In the genomic region with DNA sequence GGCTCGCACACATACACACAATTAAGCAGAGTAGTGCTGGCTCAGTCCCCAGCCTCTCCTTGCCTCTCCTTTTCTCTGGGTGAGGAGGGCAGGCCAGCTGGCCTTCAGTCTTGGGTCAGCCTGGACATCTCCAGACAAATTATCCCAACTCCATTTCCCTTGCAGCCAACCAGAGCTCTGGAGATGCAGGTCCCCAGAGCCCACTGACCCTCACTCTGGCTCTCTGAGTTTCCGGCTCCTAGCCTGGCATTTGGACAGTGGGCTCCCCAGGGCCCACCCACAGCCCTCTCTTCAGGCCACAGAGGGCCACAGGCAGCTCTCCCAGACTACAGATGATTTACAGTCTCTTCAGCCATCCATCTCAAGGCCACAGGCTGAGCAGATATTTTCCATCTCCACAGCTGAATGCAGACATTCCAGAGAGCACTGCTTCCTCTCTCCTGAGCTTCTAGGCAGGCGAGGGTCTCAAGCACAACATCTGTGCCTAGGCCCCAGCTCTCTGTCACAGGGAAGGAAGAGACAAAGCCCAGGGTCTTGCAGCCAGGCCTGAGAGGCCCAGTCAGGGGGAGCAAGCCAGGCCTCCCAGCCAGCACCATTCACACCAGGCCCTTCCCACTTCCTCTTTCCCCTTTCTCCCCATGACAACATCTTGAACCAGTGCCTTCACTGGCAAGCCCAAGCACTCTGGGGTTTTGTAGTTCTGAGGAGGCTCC, we compare ENCODE assay signal across 8 mouse cellular contexts. TPM values are rescaled to one million over a fixed set of nuclear protein-coding genes. Genes with fewer than 3 reads are reported as not detected.
DNase-seq lines count a peak whose midpoint lies in the region; ATAC-seq lines count a peak whose summit lies in the region.

No protein-coding gene starts in this region.

- peak overlapping the region; percentile 75 for H3K27ac ChIP-seq in hindbrain, embryonic 14.5 days
- peak overlapping the region; percentile 96 for H3K27ac ChIP-seq in limb, embryonic 13.5 days
- H3K27ac ChIP-seq in midbrain, embryonic 15.5 days = peak overlapping the region; percentile 65

- no peaks in the 10 kb centered on the region for H3K27me3 ChIP-seq in hindbrain, embryonic 14.5 days (ENCODE audit: control insufficient read depth, insufficient read depth, low read length)
- H3K27me3 ChIP-seq in limb, embryonic 13.5 days = no peaks in the 10 kb centered on the region
- no peaks in the 10 kb centered on the region for H3K27me3 ChIP-seq in midbrain, embryonic 15.5 days (replicated peaks)

- H3K4me1 ChIP-seq in hindbrain, embryonic 14.5 days (replicated peaks; ENCODE audit: control insufficient read depth, insufficient read depth, low read length) = peaks cover 20% of the 10 kb centered on the region
- peaks cover 52% of the 10 kb centered on the region for H3K4me1 ChIP-seq in limb, embryonic 13.5 days
- H3K4me1 ChIP-seq in midbrain, embryonic 15.5 days = peaks cover 19% of the 10 kb centered on the region

- DNase-seq in cerebellum, adult 9-11 months = peak; percentile 40
- DNase-seq in cerebellum, adult 8-10 months = no peak
- DNase-seq in embryo, embryonic 10.5 days (ENCODE audit: low spot score) = peak; percentile 82
- DNase-seq in gastrocnemius, postnatal 10 days = peak; percentile 68
- peak; percentile 70 for DNase-seq in hindbrain, embryonic 14.5 days (ENCODE audit: low spot score)
- DNase-seq in urinary bladder, postnatal 25 days (ENCODE audit: low spot score) = peak; percentile 48

- WGBS in hindbrain, embryonic 14.5 days = 34% methylated on average over 3 of the region's 3 CpGs
- WGBS in limb, embryonic 13.5 days = 41% methylated on average over 3 of the region's 3 CpGs
- 41% methylated on average over 3 of the region's 3 CpGs for WGBS in midbrain, embryonic 15.5 days

- H3K4me3 ChIP-seq in hindbrain, embryonic 14.5 days (replicated peaks; ENCODE audit: low read length) = no peak overlapping the region
- H3K4me3 ChIP-seq in limb, embryonic 13.5 days = no peak overlapping the region
- no peak overlapping the region for H3K4me3 ChIP-seq in midbrain, embryonic 15.5 days

- H3K9me3 ChIP-seq in hindbrain, embryonic 14.5 days (ENCODE audit: control insufficient read depth, low read length) = no peaks in the 10 kb centered on the region
- no peaks in the 10 kb centered on the region for H3K9me3 ChIP-seq in limb, embryonic 13.5 days
- no peaks in the 10 kb centered on the region for H3K9me3 ChIP-seq in midbrain, embryonic 15.5 days

- H3K4me2 ChIP-seq in hindbrain, embryonic 14.5 days (replicated peaks) = no peak overlapping the region; the same call in 1 of the 2 replicates
- H3K4me2 ChIP-seq in limb, embryonic 13.5 days (replicated peaks) = peak overlapping the region; percentile 53
- no peak overlapping the region for H3K4me2 ChIP-seq in midbrain, embryonic 15.5 days

- ATAC-seq in hindbrain, embryonic 14.5 days (ENCODE audit: low FRiP score) = peak; percentile 88
- peak; percentile 89 for ATAC-seq in limb, embryonic 13.5 days (ENCODE audit: low FRiP score, low read depth)
- peak; percentile 77 for ATAC-seq in midbrain, embryonic 15.5 days (replicated peaks)

- no peaks in the 10 kb centered on the region for H3K36me3 ChIP-seq in hindbrain, embryonic 14.5 days (replicated peaks; ENCODE audit: control insufficient read depth, insufficient read depth)
- peaks cover 21% of the 10 kb centered on the region for H3K36me3 ChIP-seq in limb, embryonic 13.5 days
- H3K36me3 ChIP-seq in midbrain, embryonic 15.5 days (replicated peaks) = no peaks in the 10 kb centered on the region

- H3K9ac ChIP-seq in hindbrain, embryonic 14.5 days = 0 out of 2 replicates have a peak overlapping the region, but pooled peaks have one; percentile 5
- H3K9ac ChIP-seq in limb, embryonic 13.5 days = peak overlapping the region; percentile 60
- peak overlapping the region; percentile 20; the same call in 1 of the 2 replicates for H3K9ac ChIP-seq in midbrain, embryonic 15.5 days

RNA-seq across cellular contexts. Expression of a gene that starts 19.8 kb away (rescaled TPM):
- 1 to 10 TPM; 3.4 to 5.4 TPM for total RNA-seq in gastrocnemius, postnatal 10 days (2021)
- polyA plus RNA-seq in hindbrain, embryonic 14.5 days (2014; fragmentation: Nextera tagmentation; extraction: Ambion mirVana) = 1.8 and 2.0 TPM in 2 replicates
- 17.7 and 18.2 TPM in 2 replicates for polyA plus RNA-seq in limb, embryonic 13.5 days (2015; fragmentation: Nextera tagmentation; extraction: Ambion mirVana)
- polyA plus RNA-seq in midbrain, embryonic 15.5 days (2015; fragmentation: Nextera tagmentation; extraction: Ambion mirVana) = 1.6 and 2.6 TPM in 2 replicates

Comparison
In these comparisons a context has a peak if more than half of its experiments do, and no peak if none do; other contexts are left out.
1. H3K9ac ChIP-seq: peak in every context shown above with its lines; median percentile 60 in limb, embryonic 13.5 days; 20 in midbrain, embryonic 15.5 days; 5 in hindbrain, embryonic 14.5 days.